Mouse (Mus musculus) bone marrow, adult 2 months (tissue): ENCODE data around the gene Tmcc3.

Experiments used
- CTCF ChIP-seq: fragments of 200-500 bp; IDR thresholded peaks from 2 replicates; pipeline ENCODE4 v1.5.1; 2011; ENCODE audit warnings: low read length, control low read depth; ENCODE audit not compliant: control insufficient read depth, insufficient read depth
- POLR2A ChIP-seq: fragments of 200-500 bp; IDR thresholded peaks from 2 replicates; pipeline ENCODE4 v1.6.1; 2011; ENCODE audit warnings: low read depth, mild to moderate bottlenecking, control low read depth, low read length, borderline replicate concordance; ENCODE audit not compliant: control insufficient read depth

- no peak for TF ChIP-seq POLR2A
- TF ChIP-seq CTCF: no peak
Measured at GRCm38 (mm10) chr10:94262646-94263045, 49.1 kb upstream of the Tmcc3 start.
